Mouse (Mus musculus) kidney, adult 2 months (tissue): ENCODE data around the gene Dcaf15.

ENCODE experiments used
- CTCF ChIP-seq: fragments of 200-500 bp; conservative IDR thresholded peaks from 2 replicates; pipeline ENCODE4 v1.5.1; 2011; ENCODE audit warnings: low read depth, mild to moderate bottlenecking, control low read depth, low read length, moderate library complexity, mixed read lengths; ENCODE audit not compliant: insufficient read depth, insufficient read length
- POLR2A ChIP-seq: fragments of 200-500 bp; IDR thresholded peaks from one replicate; pipeline ENCODE4 v1.6.1; 2011; ENCODE audit warnings: low read depth, low read length, control low read depth

DNA sequence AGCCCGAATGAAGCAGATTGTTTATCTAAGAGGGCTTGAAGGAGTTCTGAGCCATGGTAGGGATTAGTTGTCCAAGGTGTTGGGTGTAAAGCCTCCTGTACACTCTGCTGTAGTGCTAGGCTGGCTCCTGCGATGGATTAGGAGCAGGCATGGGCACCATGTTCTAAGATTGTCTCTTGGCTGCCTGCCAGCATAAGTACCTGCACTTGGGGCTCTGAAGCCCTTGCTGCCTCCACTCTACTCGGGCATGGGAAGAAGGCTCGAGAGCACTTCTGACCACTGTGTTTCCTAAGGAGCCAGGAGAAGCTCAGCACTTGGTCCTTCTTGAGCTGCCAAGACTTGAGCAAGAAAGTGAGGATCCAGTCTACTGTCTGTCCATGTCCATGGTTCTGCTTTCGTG, 25.4 kb downstream of the Dcaf15 start:
- TF ChIP-seq POLR2A (no peak), CTCF (no peak)
